Mouse (Mus musculus): Measurements from ENCODE around the gene Myo3b.

DNA sequence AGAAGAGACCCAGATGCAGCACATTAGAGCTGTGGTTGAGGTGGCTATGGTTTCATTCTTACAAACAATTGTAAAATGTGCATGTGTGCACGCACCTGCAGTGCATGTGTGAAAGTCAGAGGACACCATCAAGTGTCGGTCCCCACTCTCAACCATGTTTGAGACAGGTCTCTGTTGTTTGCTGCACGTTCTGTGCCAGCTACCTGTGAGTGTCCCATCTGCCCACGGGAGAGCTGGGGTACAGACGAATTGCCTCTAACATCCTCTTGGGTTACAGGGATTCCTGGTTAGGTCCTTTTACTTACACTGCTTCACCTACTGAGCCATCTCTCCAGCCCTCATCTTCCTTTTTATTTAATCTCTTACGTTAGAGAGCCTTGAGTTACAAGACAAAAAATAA is 330.5 kb downstream of the Myo3b start:
- TF ChIP-seq CTCF (IDR thresholded peaks at IDR 0.05; ENCODE audit: borderline replicate concordance, extremely low read depth, insufficient read depth, insufficient read length) (no peak), POLR2A (IDR thresholded peaks at IDR 0.05; ENCODE audit: borderline replicate concordance, extremely low read depth, insufficient read depth, insufficient read length, poor library complexity, severe bottlenecking) (no peak)
